Mouse (Mus musculus) intestine, embryonic 16.5 days (tissue): ENCODE data around the gene Olfr1012. TPM values are rescaled to one million over a fixed set of nuclear protein-coding genes. Genes with fewer than 3 reads are reported as not detected.

Source experiments
- ATAC-seq: fragments of 200-750 bp; cut with Nextera tagmentation; 2 replicates; pipeline ENCODE4 v1.8.0; 2017; ENCODE audit warnings: moderate TSS enrichment, moderate library complexity
- H3K27ac ChIP-seq: fragments of 300-500 bp; sonication (generic); 2 replicates; pipeline ENCODE4 v1.5.1; 2014; ENCODE audit warnings: mild to moderate bottlenecking, low read length
- H3K27me3 ChIP-seq: fragments of 300-500 bp; sonication (generic); replicated peaks from 2 replicates; pipeline ENCODE4 v1.6.1; 2014; ENCODE audit warnings: low read length, control low read depth, mixed read lengths; ENCODE audit not compliant: control insufficient read depth, insufficient read depth
- H3K36me3 ChIP-seq: fragments of 300-500 bp; sonication (generic); 2 replicates; pipeline ENCODE4 v1.6.1; 2014; ENCODE audit warnings: low read length, control low read depth; ENCODE audit not compliant: control insufficient read depth, insufficient read depth
- H3K4me1 ChIP-seq: fragments of 300-500 bp; sonication (generic); 2 replicates; pipeline ENCODE4 v1.6.1; 2014; ENCODE audit warnings: low read length, control low read depth, mixed read lengths; ENCODE audit not compliant: control insufficient read depth, insufficient read depth
- H3K4me2 ChIP-seq: fragments of 300-500 bp; sonication (generic); 2 replicates; pipeline ENCODE4 v1.6.1; 2014; ENCODE audit warnings: low read depth, low read length, control low read depth
- H3K4me3 ChIP-seq: fragments of 300-500 bp; sonication (generic); 2 replicates; pipeline ENCODE4 v1.5.1; 2014; ENCODE audit warnings: mild to moderate bottlenecking, low read length
- H3K9ac ChIP-seq: fragments of 300-500 bp; sonication (generic); 2 replicates; pipeline ENCODE4 v1.6.1; 2014; ENCODE audit warnings: low read depth, low read length
- H3K9me3 ChIP-seq: fragments of 300-500 bp; sonication (generic); 2 replicates; pipeline ENCODE4 v1.6.1; 2016; ENCODE audit warnings: low read length, control low read depth; ENCODE audit not compliant: control insufficient read depth
- WGBS: fragments of 180-500 bp; shearing (Covaris S2); extraction: QIAGEN DNeasy Blood & Tissue Kit; methylation state at CpG from one replicate; pipeline ENCODE4 v1.1.7; 2014; 5-methylcytosine and 5-hydroxymethylcytosine counted together
- polyA plus RNA-seq: library from polyadenylated mRNA; unstranded; fragments of >200 nt; fragmentation: Nextera tagmentation; extraction: Ambion mirVana; gene quantifications from 2 replicates; pipeline ENCODE4 v1.2.1, GENCODE M21; 2015

Gene Olfr1012
- not detected in 2 replicates for polyA plus RNA-seq

DNA sequence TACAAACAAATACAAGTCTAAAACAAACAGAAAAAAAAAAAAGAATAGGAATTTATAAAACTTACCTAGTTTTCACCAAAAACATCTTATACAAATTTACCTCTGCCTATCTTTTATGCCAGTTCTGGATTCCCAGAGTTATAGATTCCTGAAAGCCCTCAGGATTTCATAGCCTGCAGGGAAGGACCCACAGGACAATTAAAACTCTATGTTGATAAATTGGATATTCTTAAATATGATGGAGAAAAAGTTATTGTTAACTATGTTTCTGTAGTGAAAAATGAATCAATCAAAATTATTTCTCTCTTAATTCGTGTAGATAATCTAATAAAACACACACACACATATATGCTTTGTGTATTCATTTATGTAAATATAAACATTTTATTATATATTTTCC, at the start of gene Olfr1012:
TSS of gene Olfr1012 (minus strand) at position 101 of the 400 bp plus-strand sequence.
- no peak for ATAC-seq
- H3K36me3 ChIP-seq: no peaks in the 10 kb centered on the region
- no peaks in the 10 kb centered on the region for H3K4me1 ChIP-seq
- 69% methylated on average over 1 of the region's 1 CpGs for WGBS
- H3K4me2 ChIP-seq: no peak within 1 kb of the TSS
- H3K9me3 ChIP-seq: no peaks in the 10 kb centered on the region
- H3K4me3 ChIP-seq: no peak within 1 kb of the TSS
- H3K27me3 ChIP-seq: no peaks in the 10 kb centered on the region
- H3K9ac ChIP-seq: no peak within 1 kb of the TSS
- H3K27ac ChIP-seq: no peak within 1 kb of the TSS

DNA sequence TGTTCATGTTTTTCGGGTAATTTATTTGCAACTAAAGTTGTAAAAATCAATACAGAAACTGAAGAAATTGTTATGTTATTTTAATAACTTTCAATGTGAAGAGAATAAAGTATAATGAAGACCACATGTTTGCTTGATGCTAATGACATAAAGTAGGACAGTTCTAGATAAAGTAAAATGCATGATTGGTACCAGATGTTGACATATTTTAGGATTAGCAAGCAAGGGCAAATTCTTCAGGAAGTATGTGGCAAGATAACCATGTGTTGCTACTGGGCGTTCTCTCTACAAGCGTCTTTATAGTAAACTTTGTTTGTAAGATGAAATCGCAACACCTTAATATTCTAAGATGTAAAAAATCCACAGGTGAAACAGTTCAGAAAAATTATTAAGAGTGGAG, 41.9 kb upstream of the Olfr1012 start:
- H3K4me2 ChIP-seq: no peak overlapping the region
- no peak overlapping the region for H3K4me3 ChIP-seq
- no peak for ATAC-seq
- H3K27me3 ChIP-seq: no peaks in the 10 kb centered on the region
- no peaks in the 10 kb centered on the region for H3K9me3 ChIP-seq
- H3K4me1 ChIP-seq: no peaks in the 10 kb centered on the region
- 85% methylated on average over 4 of the region's 4 CpGs for WGBS
- no peak overlapping the region for H3K27ac ChIP-seq
- H3K9ac ChIP-seq: no peak overlapping the region
- no peaks in the 10 kb centered on the region for H3K36me3 ChIP-seq

DNA sequence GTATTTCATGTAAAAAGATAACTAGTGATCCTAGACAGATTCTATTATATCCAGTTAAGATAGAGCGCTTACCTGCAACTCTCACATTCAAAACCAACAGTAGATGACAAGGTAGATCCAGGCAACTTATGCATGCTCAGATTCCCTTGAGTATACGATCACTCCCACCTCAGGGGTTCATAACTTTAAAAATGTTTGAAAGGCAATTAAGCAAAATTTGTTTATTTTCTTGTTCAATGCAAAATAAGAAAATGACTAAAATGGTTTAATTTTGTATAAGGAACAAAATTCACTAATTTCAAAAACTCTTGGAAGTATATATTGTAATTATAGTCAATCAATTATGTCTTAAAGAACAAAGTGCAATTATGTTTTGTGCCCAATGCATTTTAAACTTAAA, 39.9 kb upstream of the Olfr1012 start, which contains the start of gene Olfr1016:
TSS of gene Olfr1016 (minus strand) at position 101 of the 400 bp plus-strand sequence.
- H3K27me3 ChIP-seq: no peaks in the 10 kb centered on the region
- H3K27ac ChIP-seq: no peak within 1 kb of the TSS
- no peak within 1 kb of the TSS for H3K9ac ChIP-seq
- no peak for ATAC-seq
- no peaks in the 10 kb centered on the region for H3K36me3 ChIP-seq
- H3K4me3 ChIP-seq: no peak within 1 kb of the TSS
- H3K4me2 ChIP-seq: no peak within 1 kb of the TSS
- no peaks in the 10 kb centered on the region for H3K4me1 ChIP-seq
- no peaks in the 10 kb centered on the region for H3K9me3 ChIP-seq
- 92% methylated on average over 2 of the region's 2 CpGs for WGBS

DNA sequence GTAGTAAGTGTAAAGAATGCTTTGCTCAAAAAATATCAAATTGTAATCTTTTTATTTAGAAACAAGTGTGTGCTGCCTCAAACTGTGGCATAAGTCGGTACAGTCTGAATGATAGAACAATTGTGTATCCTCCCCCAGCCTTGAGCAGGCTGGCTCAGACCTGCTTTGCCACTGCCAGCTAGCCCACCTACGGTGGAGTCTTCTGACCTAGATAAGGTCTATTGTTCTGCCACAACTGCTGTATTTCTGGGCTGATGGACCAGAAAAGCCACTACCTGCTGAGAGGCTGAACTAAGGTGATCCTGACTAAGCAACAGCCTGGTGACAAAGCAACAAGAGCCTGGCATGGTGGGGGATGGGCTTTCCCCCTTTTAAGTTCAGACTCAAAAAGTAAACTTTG, 29.8 kb upstream of the Olfr1012 start:
- H3K9ac ChIP-seq: no peak overlapping the region
- no peaks in the 10 kb centered on the region for H3K27me3 ChIP-seq
- H3K27ac ChIP-seq: no peak overlapping the region
- H3K4me1 ChIP-seq: no peaks in the 10 kb centered on the region
- 53% methylated on average over 2 of the region's 2 CpGs for WGBS
- H3K36me3 ChIP-seq: no peaks in the 10 kb centered on the region
- no peak overlapping the region for H3K4me3 ChIP-seq
- H3K4me2 ChIP-seq: no peak overlapping the region
- no peaks in the 10 kb centered on the region for H3K9me3 ChIP-seq
- no peak for ATAC-seq

DNA sequence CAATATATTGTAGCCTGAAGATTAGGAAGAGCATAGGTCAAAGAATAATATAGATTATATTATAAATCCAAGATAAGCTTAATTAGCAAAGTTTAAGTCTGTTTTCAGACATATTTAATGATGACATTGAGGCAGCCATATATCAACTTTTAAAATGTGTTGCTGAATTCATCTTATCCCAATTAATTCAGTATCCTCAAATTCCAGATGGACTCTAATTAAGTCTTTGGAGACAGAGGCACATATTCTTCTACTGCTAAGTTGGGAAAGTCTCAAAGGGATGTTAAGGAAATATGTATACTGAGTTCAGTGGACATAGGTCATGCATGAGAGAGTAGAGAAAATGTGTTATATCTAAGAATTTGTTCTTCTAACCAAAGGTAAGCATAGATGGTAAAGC, 19.2 kb upstream of the Olfr1012 start, which contains the start of gene Olfr1015:
TSS of gene Olfr1015 (plus strand) at position 301 of the 400 bp plus-strand sequence.
- Histone ChIP-seq H3K4me1 (no peaks in the 10 kb centered on the region), H3K4me2 (no peak within 1 kb of the TSS), H3K36me3 (no peaks in the 10 kb centered on the region), H3K9me3 (no peaks in the 10 kb centered on the region), H3K4me3 (no peak within 1 kb of the TSS), H3K27me3 (no peaks in the 10 kb centered on the region), H3K9ac (no peak within 1 kb of the TSS), H3K27ac (no peak within 1 kb of the TSS)
- ATAC-seq: no peak

DNA sequence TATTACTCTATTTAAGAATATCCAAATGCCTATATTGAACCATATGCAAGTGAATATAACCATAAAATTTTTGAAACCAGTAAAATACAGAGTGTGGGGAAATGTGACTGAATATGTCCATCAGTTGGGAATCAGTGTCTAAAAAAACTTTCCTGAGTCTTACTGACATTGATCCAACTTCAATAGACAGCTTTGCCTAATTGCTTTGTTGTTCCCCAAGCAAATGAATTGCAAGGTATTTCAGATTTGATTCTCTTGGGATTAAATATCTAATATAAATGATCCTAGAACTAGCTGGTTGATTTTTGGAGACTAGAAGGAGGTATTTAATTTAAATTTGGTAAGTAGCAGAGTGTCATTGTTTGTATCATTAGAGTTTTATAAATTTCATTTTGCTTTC, 9.8 kb upstream of the Olfr1012 start, which contains the start of gene Olfr1014:
TSS of gene Olfr1014 (plus strand) at position 301 of the 400 bp plus-strand sequence.
- Histone ChIP-seq H3K27me3 (no peaks in the 10 kb centered on the region), H3K36me3 (no peaks in the 10 kb centered on the region)

DNA sequence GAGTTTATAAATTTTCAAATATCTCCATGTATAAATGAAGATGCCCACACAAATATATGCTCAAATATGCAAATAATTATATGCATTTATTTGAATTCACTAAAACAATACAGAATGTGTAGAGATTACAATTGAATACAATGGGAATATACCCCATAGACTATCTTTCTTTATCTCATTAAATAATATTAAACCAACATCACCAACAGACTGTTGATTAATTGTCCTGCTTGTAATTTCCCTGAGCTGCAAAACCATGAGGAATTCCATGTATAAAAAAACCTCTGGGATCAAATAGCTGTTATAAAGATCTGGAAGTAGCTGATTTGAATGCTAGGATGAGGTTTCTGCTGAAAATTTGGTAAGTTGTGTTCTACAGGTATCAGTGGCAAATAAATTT, 4.2 kb upstream of the Olfr1012 start, which contains the start of gene Olfr1013:
TSS of gene Olfr1013 (plus strand) at position 301 of the 400 bp plus-strand sequence.
- ATAC-seq: no peak
- Histone ChIP-seq H3K36me3 (no peaks in the 10 kb centered on the region), H3K27ac (no peak within 1 kb of the TSS), H3K4me1 (no peaks in the 10 kb centered on the region), H3K9me3 (no peaks in the 10 kb centered on the region), H3K4me2 (no peak within 1 kb of the TSS), H3K27me3 (no peaks in the 10 kb centered on the region), H3K9ac (no peak within 1 kb of the TSS), H3K4me3 (no peak within 1 kb of the TSS)

More for the DNA sequence above, 9.8 kb upstream of the Olfr1012 start, which contains the start of gene Olfr1014:
- no peak for ATAC-seq
- H3K4me1 ChIP-seq: no peaks in the 10 kb centered on the region
- no peak within 1 kb of the TSS for H3K27ac ChIP-seq
- no peak within 1 kb of the TSS for H3K4me3 ChIP-seq
- no peak within 1 kb of the TSS for H3K9ac ChIP-seq
- H3K4me2 ChIP-seq: no peak within 1 kb of the TSS
- no peaks in the 10 kb centered on the region for H3K9me3 ChIP-seq

DNA sequence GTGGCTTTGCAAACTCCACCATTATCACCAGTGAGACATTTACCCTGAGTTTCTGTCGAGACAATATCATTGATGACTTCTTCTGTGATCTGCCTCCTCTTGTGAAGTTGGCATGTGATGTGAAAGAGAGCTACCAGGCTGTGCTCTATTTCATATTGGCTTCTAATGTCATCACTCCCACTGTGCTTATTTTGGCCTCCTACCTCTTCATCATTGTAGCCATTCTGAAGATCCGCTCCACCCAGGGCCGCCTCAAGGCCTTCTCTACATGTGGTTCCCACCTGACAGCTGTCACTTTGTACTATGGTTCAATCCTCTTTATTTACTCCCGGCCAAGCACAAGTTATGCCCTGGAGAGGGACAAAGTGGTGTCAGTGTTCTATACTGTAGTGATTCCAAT, 8.7 kb downstream of the Olfr1012 start:
- WGBS: 85% methylated on average over 4 of the region's 4 CpGs
- H3K4me2 ChIP-seq: no peak overlapping the region
- ATAC-seq: no peak

DNA sequence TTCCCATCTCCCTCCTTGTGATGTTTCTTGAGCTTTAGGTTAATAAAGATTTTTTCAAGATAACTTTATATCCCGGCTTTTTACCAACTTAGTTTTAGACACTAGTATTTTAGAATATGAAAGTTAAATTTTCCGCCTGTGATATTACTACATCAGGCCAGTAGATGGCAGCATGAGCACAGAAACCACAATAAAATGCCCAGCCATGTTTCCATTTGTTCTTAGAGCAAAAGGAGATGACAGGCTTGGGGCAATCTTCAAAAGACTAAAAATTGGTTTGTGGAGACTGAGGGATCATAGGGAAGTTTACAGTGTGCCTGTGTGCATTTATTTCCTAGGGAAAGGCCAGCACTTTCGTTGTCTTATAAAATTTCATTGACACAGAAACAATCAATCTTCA, 36.8 kb downstream of the Olfr1012 start:
- Histone ChIP-seq H3K36me3 (no peaks in the 10 kb centered on the region), H3K4me2 (no peak overlapping the region), H3K9ac (no peak overlapping the region), H3K27ac (no peak overlapping the region), H3K27me3 (no peaks in the 10 kb centered on the region), H3K9me3 (no peaks in the 10 kb centered on the region), H3K4me1 (no peaks in the 10 kb centered on the region), H3K4me3 (no peak overlapping the region)
- no peak for ATAC-seq
- WGBS: 14% methylated on average over 3 of the region's 3 CpGs

More for the DNA sequence above, 8.7 kb downstream of the Olfr1012 start:
- Histone ChIP-seq H3K4me1 (no peaks in the 10 kb centered on the region), H3K4me3 (no peak overlapping the region), H3K36me3 (no peaks in the 10 kb centered on the region), H3K27ac (no peak overlapping the region), H3K9ac (no peak overlapping the region), H3K27me3 (no peaks in the 10 kb centered on the region), H3K9me3 (no peaks in the 10 kb centered on the region)

DNA sequence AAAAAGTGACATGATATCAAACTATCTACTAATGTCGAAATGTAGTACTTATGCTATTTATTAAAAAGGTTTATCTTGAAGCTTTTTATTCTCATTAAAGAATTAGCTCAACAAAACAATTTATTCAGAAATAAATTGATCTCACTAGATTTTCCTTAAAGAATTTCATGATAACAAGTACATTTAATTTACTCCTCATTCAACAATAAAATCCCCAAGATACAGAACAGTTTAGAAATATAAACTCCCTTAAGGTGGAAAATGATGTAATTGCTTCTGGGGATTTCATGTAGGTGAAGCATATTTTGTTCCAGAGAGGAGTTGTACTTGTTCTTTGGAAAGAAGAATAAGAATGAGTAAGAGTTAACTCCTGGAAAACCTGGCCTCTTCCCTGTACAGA, 47.4 kb downstream of the Olfr1012 start, which contains the start of gene Olfr1009:
TSS of gene Olfr1009 (plus strand) at position 301 of the 400 bp plus-strand sequence.
- H3K36me3 ChIP-seq: no peaks in the 10 kb centered on the region
- no peak for ATAC-seq
- no peaks in the 10 kb centered on the region for H3K4me1 ChIP-seq
- H3K4me3 ChIP-seq: no peak within 1 kb of the TSS
- no peak within 1 kb of the TSS for H3K4me2 ChIP-seq
- no peak within 1 kb of the TSS for H3K9ac ChIP-seq
- WGBS: 79% methylated on average over 1 of the region's 1 CpGs
- H3K27me3 ChIP-seq: no peaks in the 10 kb centered on the region
- H3K27ac ChIP-seq: no peak within 1 kb of the TSS
- no peaks in the 10 kb centered on the region for H3K9me3 ChIP-seq
